Mouse (Mus musculus): ENCODE measurements at regions not wholly inside any gene's neighbourhood (a gene's known extent, or its start where the extent isn't known, plus 50 kb on each side); places are given as distances from the start of the nearest gene placed in this dataset.

DNA sequence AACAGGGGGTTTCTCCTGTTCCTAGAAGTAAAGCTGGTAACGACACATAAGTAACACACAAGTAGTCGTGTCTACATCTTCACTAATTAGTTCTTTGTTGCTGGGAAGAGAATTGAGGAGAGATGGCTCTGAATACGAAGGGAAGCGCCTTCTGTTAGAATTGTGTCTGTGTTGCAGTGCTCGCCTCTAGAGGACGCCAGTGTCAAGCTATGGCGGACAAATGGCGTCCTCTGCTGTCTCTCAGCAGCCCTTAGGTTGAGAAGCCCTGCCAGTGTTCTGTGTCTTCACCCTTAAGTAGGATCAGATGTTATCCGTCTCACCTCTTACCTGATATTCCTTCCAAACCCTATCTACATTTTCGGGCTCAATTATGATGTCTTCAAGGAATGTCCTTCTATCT lies 64.1 kb downstream of the Npy5r start:
- TF ChIP-seq EP300 (optimal IDR thresholded peaks at IDR 0.05) = no peak
- TF ChIP-seq CTCF (IDR thresholded peaks at IDR 0.05; ENCODE audit: low read depth) = peak; percentile 20; the same call in 1 of the 2 replicates

Data from stomach, postnatal 0 days (tissue).